Mouse (Mus musculus): ENCODE results near the gene Prkcb. TPM values are rescaled to one million over a fixed set of nuclear protein-coding genes. Genes with fewer than 3 reads are reported as not detected.

Gene Prkcb
- polyA plus RNA-seq, 1 experiment from 2014 or later = 8.8 TPM

DNA sequence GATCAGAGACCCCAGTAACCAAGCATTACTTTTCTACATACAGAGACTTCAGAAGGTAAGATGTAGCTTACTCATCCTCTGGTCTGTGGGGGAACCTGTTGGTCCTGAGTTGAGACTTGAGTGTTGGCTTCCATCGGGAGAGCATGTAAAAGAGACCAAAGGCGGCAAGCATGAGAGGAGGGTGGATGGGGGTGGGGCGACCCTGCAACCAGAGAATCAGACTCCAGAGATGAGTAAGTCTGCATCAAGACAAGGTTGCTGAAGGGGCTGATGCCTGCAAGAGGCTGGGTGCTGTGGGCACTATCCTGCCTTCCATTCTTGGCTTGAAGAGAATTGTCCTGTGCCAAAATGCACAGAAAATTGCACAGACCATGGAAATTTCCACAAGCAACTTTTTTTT, 83.8 kb downstream of the Prkcb start:
- H3K27ac ChIP-seq (replicated peaks; ENCODE audit: low read depth, low read length) = no peak overlapping the region
- no peak overlapping the region for H3K4me3 ChIP-seq (ENCODE audit: low read depth, low read length)
- 71% methylated on average over 3 of the region's 3 CpGs for WGBS
- no peak overlapping the region for H3K9ac ChIP-seq (ENCODE audit: low read depth, low read length)
- no peaks in the 10 kb centered on the region for H3K9me3 ChIP-seq (ENCODE audit: control insufficient read depth, low read length)
- DNase-seq (ENCODE audit: low spot score) = no peak
- no peaks in the 10 kb centered on the region for H3K4me1 ChIP-seq (ENCODE audit: control insufficient read depth, insufficient read depth, low read length)
- no peak for ATAC-seq (ENCODE audit: low read depth)
- no peak overlapping the region for H3K4me2 ChIP-seq (ENCODE audit: low read depth, low read length)
- H3K27me3 ChIP-seq (replicated peaks; ENCODE audit: control insufficient read depth, insufficient read depth, low read length) = no peaks in the 10 kb centered on the region
- no peaks in the 10 kb centered on the region for H3K36me3 ChIP-seq (ENCODE audit: control insufficient read depth, insufficient read depth, low read length)

DNA sequence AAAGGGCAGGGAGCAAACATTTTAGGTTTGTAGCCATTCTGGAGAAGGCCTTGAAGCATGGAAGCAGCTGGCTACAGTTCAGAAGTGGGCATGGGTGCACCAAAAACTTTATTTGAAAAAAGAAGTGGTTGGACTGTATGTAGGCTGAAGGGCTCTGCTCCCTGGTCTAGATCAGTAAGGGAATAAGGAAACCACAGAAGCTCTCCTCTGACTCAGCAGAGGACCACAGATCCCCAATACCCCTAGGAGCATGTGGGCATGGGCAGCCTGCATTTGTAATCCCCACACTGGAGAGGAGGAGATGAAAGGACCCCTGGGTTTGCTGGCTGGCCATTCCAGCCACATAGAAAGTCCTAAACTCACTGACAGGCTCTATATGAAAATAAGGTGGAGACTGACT, 88.3 kb downstream of the Prkcb start:
- H3K4me1 ChIP-seq (ENCODE audit: control insufficient read depth, insufficient read depth, low read length) = peaks cover 4% of the 10 kb centered on the region; the same call in 1 of the 2 replicates
- ATAC-seq (ENCODE audit: low read depth) (no peak), DNase-seq (ENCODE audit: low spot score) (no peak)
- H3K4me2 ChIP-seq (ENCODE audit: low read depth, low read length) = no peak overlapping the region
- no peak overlapping the region for H3K9ac ChIP-seq (ENCODE audit: low read depth, low read length)
- H3K9me3 ChIP-seq (ENCODE audit: control insufficient read depth, low read length) = no peaks in the 10 kb centered on the region
- H3K27ac ChIP-seq (replicated peaks; ENCODE audit: low read depth, low read length) = no peak overlapping the region
- H3K4me3 ChIP-seq (ENCODE audit: low read depth, low read length) = no peak overlapping the region
- no peaks in the 10 kb centered on the region for H3K27me3 ChIP-seq (replicated peaks; ENCODE audit: control insufficient read depth, insufficient read depth, low read length)
- H3K36me3 ChIP-seq (ENCODE audit: control insufficient read depth, insufficient read depth, low read length) = no peaks in the 10 kb centered on the region

DNA sequence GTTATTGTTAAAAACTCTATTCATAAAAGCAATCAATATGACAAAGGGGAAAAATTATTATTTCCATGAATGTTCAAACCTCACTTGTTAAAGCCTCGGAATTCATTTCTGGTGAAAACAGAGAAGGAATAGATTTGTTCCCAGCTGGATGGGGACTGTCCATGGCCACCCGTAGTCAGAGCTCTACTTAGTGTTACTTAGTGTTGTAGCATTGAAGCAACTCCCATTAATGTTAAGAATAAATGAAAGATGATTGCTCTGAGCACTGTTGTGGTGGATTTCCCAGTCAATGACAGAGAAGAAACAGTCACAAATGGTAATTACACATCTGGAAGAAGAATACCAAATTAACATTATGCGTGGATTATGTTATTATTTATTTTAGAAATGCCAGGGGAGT, 89.4 kb downstream of the Prkcb start:
- Histone ChIP-seq H3K9me3 (ENCODE audit: control insufficient read depth, low read length) (no peaks in the 10 kb centered on the region), H3K36me3 (ENCODE audit: control insufficient read depth, insufficient read depth, low read length) (no peaks in the 10 kb centered on the region), H3K9ac (ENCODE audit: low read depth, low read length) (no peak overlapping the region), H3K4me2 (ENCODE audit: low read depth, low read length) (no peak overlapping the region), H3K4me1 (ENCODE audit: control insufficient read depth, insufficient read depth, low read length) (peaks cover 4% of the 10 kb centered on the region; the same call in 1 of the 2 replicates), H3K27ac (replicated peaks; ENCODE audit: low read depth, low read length) (no peak overlapping the region), H3K4me3 (ENCODE audit: low read depth, low read length) (no peak overlapping the region), H3K27me3 (replicated peaks; ENCODE audit: control insufficient read depth, insufficient read depth, low read length) (no peaks in the 10 kb centered on the region)
- WGBS = 71% methylated on average over 3 of the region's 3 CpGs
- DNase-seq (ENCODE audit: low spot score) (no peak), ATAC-seq (ENCODE audit: low read depth) (no peak)

DNA sequence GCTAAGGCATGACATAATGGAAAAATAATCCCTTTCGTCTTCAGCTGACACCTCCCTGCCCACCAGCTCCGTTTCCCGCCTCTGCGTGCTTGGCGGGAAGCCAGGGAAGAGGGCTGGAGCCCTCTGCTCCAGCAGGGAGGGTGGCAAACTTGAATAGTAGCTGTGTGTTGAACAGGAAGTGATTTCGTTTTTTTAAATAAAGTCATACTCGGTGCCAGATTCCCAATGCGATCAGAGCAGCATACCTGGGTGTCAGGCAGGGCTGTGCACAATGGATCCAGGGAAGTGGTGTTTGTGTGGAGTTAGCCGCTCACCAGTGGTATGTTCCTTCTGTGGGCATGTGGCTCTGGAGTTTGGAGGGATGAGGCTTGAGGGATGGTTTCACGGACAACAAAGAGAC, 89.9 kb downstream of the Prkcb start:
- 44% methylated on average over 10 of the region's 10 CpGs for WGBS
- no peaks in the 10 kb centered on the region for H3K9me3 ChIP-seq (ENCODE audit: control insufficient read depth, low read length)
- no peak overlapping the region for H3K9ac ChIP-seq (ENCODE audit: low read depth, low read length)
- DNase-seq (ENCODE audit: low spot score) = peak; percentile 68
- H3K27ac ChIP-seq (replicated peaks; ENCODE audit: low read depth, low read length) = no peak overlapping the region
- peaks cover 4% of the 10 kb centered on the region; the same call in 1 of the 2 replicates for H3K4me1 ChIP-seq (ENCODE audit: control insufficient read depth, insufficient read depth, low read length)
- no peak overlapping the region for H3K4me2 ChIP-seq (ENCODE audit: low read depth, low read length)
- peak; percentile 33; the same call in 1 of the 2 replicates for ATAC-seq (ENCODE audit: low read depth)
- H3K27me3 ChIP-seq (replicated peaks; ENCODE audit: control insufficient read depth, insufficient read depth, low read length) = no peaks in the 10 kb centered on the region
- H3K36me3 ChIP-seq (ENCODE audit: control insufficient read depth, insufficient read depth, low read length) = no peaks in the 10 kb centered on the region
- no peak overlapping the region for H3K4me3 ChIP-seq (ENCODE audit: low read depth, low read length)

DNA sequence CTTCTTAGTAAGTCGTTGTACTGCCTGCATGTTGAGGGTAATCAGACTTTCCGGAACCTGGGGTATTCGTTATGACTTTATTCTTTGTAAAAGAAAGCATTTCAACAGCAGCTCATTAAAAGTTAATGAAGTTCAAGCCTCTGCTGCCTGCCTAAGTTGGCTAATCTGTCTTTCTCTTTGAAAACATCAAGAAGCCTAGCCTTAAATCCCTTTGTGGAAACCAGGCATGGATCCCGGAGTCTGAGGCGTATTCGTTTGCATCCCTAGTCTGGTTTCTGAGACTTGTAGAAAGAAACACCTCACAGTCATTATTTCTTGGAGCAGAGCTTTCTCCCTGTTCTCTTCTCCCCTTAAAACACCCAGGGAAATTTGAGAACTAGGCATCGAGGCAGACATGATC, 90.7 kb downstream of the Prkcb start:
- DNase-seq (ENCODE audit: low spot score) (no peak), ATAC-seq (ENCODE audit: low read depth) (no peak)
- no peak overlapping the region for H3K4me2 ChIP-seq (ENCODE audit: low read depth, low read length)
- H3K36me3 ChIP-seq (ENCODE audit: control insufficient read depth, insufficient read depth, low read length) = no peaks in the 10 kb centered on the region
- no peak overlapping the region for H3K9ac ChIP-seq (ENCODE audit: low read depth, low read length)
- H3K9me3 ChIP-seq (ENCODE audit: control insufficient read depth, low read length) = no peaks in the 10 kb centered on the region
- peaks cover 4% of the 10 kb centered on the region; the same call in 1 of the 2 replicates for H3K4me1 ChIP-seq (ENCODE audit: control insufficient read depth, insufficient read depth, low read length)
- no peaks in the 10 kb centered on the region for H3K27me3 ChIP-seq (replicated peaks; ENCODE audit: control insufficient read depth, insufficient read depth, low read length)
- no peak overlapping the region for H3K27ac ChIP-seq (replicated peaks; ENCODE audit: low read depth, low read length)
- no peak overlapping the region for H3K4me3 ChIP-seq (ENCODE audit: low read depth, low read length)
- WGBS = 58% methylated on average over 7 of the region's 7 CpGs

DNA sequence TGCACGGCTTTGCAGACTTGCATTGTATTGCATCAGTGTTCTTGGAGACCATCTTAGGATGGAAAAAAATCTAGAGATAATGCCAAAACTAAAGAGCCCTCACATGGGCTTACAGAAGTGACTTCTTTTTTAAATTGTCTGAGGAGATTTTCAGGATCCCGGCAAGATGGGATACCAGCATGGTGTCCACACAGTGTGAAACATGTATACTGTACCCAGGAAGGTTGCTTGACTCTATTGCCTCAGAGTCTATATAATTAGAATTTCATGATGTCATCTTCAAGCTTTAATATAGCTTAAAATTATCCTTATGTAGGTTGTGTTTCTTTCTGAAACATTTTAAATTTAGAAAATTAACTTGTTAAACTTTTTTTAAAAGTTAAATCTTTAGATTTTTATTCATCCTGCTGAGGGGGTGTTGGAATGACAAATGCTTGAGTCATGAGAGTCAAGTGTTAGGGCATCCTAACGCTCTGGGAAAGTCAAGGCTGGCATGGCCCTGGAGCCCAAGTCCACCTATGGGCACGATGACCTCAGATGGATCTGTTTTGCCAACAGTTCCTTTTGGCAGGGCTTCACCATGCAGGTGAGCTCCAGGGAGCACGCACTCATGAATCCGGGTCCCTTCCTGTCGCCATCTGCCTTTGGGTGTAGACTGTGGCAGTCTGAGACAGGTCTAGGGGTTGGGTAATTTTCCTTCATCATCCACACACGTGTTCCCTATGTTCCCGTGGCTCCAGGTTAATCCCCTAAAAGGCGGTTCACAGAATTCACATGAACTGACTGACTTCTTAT, 92.0 kb downstream of the Prkcb start:
- Histone ChIP-seq H3K4me3 (ENCODE audit: low read depth, low read length) (no peak overlapping the region), H3K9me3 (ENCODE audit: control insufficient read depth, low read length) (no peaks in the 10 kb centered on the region), H3K36me3 (ENCODE audit: control insufficient read depth, insufficient read depth, low read length) (no peaks in the 10 kb centered on the region), H3K27ac (replicated peaks; ENCODE audit: low read depth, low read length) (no peak overlapping the region), H3K4me1 (ENCODE audit: control insufficient read depth, insufficient read depth, low read length) (peaks cover 4% of the 10 kb centered on the region; the same call in 1 of the 2 replicates), H3K9ac (ENCODE audit: low read depth, low read length) (no peak overlapping the region), H3K4me2 (ENCODE audit: low read depth, low read length) (no peak overlapping the region), H3K27me3 (replicated peaks; ENCODE audit: control insufficient read depth, insufficient read depth, low read length) (no peaks in the 10 kb centered on the region)
- DNase-seq (ENCODE audit: low spot score) (no peak), ATAC-seq (ENCODE audit: low read depth) (no peak)
- WGBS = 82% methylated on average over 10 of the region's 10 CpGs

DNA sequence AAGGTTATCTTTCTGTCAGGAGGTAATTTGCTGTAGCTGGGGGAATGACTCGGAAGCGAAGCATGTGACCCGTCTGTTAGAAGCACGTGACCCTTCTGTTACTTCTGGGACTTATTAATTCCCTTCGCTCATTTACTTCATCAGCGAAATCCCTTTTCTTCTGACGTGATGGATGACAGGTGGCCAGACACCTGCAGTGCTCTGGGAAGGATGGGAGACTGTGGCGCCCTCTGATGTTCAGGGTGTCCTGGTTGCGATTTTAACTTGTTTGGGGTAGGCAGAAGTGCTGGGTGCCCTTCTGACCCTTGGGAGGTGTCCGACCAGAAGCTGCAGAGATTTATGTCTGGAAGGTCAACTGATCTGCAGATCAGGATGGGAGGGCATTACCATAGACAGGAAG, 93.0 kb downstream of the Prkcb start:
- ATAC-seq (ENCODE audit: low read depth) = no peak
- Histone ChIP-seq H3K27me3 (replicated peaks; ENCODE audit: control insufficient read depth, insufficient read depth, low read length) (no peaks in the 10 kb centered on the region), H3K9me3 (ENCODE audit: control insufficient read depth, low read length) (no peaks in the 10 kb centered on the region), H3K9ac (ENCODE audit: low read depth, low read length) (no peak overlapping the region), H3K36me3 (ENCODE audit: control insufficient read depth, insufficient read depth, low read length) (no peaks in the 10 kb centered on the region), H3K4me1 (ENCODE audit: control insufficient read depth, insufficient read depth, low read length) (peaks cover 4% of the 10 kb centered on the region; the same call in 1 of the 2 replicates), H3K4me3 (ENCODE audit: low read depth, low read length) (no peak overlapping the region), H3K27ac (replicated peaks; ENCODE audit: low read depth, low read length) (no peak overlapping the region), H3K4me2 (ENCODE audit: low read depth, low read length) (no peak overlapping the region)
- DNase-seq (ENCODE audit: low spot score) = no peak
- WGBS = 40% methylated on average over 10 of the region's 10 CpGs

DNA sequence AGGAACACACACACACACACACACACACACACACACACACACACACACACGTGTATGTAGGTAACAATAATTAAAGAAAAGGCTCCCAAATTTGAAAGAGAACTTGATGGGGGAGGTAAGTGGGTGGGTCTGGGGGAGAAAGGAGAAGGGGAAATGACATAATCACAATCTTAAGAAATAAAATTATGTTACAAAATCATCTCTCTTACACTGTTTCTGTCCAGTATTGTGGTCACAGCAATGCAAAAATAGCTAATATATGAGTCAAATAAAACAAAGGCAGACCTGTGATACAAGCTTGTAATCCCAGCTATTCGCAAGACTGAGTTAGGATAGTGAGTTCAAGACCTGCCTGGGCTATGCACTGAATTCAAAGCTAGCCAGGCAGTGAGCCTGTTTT, 94.7 kb downstream of the Prkcb start:
- 69% methylated on average over 2 of the region's 2 CpGs for WGBS
- Histone ChIP-seq H3K27me3 (replicated peaks; ENCODE audit: control insufficient read depth, insufficient read depth, low read length) (no peaks in the 10 kb centered on the region), H3K9ac (ENCODE audit: low read depth, low read length) (no peak overlapping the region), H3K9me3 (ENCODE audit: control insufficient read depth, low read length) (no peaks in the 10 kb centered on the region), H3K4me2 (ENCODE audit: low read depth, low read length) (no peak overlapping the region), H3K4me3 (ENCODE audit: low read depth, low read length) (no peak overlapping the region), H3K4me1 (ENCODE audit: control insufficient read depth, insufficient read depth, low read length) (peaks cover 4% of the 10 kb centered on the region; the same call in 1 of the 2 replicates), H3K36me3 (ENCODE audit: control insufficient read depth, insufficient read depth, low read length) (no peaks in the 10 kb centered on the region), H3K27ac (replicated peaks; ENCODE audit: low read depth, low read length) (no peak overlapping the region)
- no peak for ATAC-seq (ENCODE audit: low read depth)
- no peak for DNase-seq (ENCODE audit: low spot score)

DNA sequence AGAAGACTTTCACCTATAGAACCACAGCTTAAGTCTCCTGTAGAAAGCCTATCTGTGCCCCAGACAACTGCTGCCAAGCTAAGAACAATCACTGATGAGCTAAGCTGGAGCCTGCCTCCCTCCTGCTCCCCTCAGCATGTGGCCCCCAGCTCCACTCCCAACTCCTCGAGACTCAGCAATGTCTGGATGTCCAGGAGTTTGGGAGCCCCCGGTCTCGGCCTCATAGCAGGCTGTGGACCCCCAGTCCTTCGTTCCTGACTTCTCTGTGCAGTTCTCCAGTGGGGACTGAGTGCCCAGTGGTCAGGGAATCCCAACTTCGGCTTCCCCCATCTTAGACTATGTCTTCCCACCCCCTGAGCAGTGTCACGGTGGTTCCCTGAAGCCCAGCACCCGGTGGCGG, 96.3 kb downstream of the Prkcb start:
- no peak for DNase-seq (ENCODE audit: low spot score)

More for the DNA sequence above, 96.3 kb downstream of the Prkcb start:
- H3K4me3 ChIP-seq (ENCODE audit: low read depth, low read length) = no peak overlapping the region
- H3K4me1 ChIP-seq (ENCODE audit: control insufficient read depth, insufficient read depth, low read length) = no peaks in the 10 kb centered on the region
- H3K9me3 ChIP-seq (ENCODE audit: control insufficient read depth, low read length) = no peaks in the 10 kb centered on the region
- no peak overlapping the region for H3K27ac ChIP-seq (replicated peaks; ENCODE audit: low read depth, low read length)
- no peaks in the 10 kb centered on the region for H3K27me3 ChIP-seq (replicated peaks; ENCODE audit: control insufficient read depth, insufficient read depth, low read length)
- 81% methylated on average over 8 of the region's 8 CpGs for WGBS
- no peaks in the 10 kb centered on the region for H3K36me3 ChIP-seq (ENCODE audit: control insufficient read depth, insufficient read depth, low read length)
- H3K4me2 ChIP-seq (ENCODE audit: low read depth, low read length) = no peak overlapping the region
- ATAC-seq (ENCODE audit: low read depth) = no peak
- H3K9ac ChIP-seq (ENCODE audit: low read depth, low read length) = no peak overlapping the region
